Mouse (Mus musculus): ENCODE results near the gene Tmem91. TPM values are rescaled to one million over a fixed set of nuclear protein-coding genes. Genes with fewer than 3 reads are reported as not detected.

Tmem91 gene
- polyA plus RNA-seq, 1 experiment, result not detected

DNA sequence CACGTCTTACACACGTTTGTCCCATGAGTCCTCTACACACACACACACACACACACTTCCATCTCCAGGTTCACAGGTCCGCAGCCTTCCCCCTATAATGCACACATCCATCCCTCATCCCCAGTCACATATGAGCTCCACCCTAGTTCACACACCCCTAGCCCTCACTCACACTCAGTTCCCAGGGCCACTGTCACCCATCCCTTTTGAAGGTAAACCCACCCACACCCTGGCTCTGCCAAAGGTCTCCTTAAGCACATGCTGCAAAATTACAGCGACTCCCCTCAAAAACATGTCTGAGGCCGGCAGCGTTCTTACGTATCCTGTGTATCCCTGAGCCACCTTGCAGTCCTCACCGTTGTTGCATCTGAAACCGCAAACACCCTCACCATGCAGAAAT, 669 bp downstream of the Tmem91 start:
- no peak overlapping the region for H3K4me3 ChIP-seq (ENCODE audit: insufficient read depth, low read length)
- H3K27ac ChIP-seq (ENCODE audit: insufficient read depth, low read length), result no peak overlapping the region
- no peaks in the 10 kb centered on the region for H3K4me1 ChIP-seq (ENCODE audit: control insufficient read depth, insufficient read depth, low read length)
- TF ChIP-seq POLR2A (IDR thresholded peaks at IDR 0.05; ENCODE audit: low read depth, low read length) (no peak), CTCF (IDR thresholded peaks at IDR 0.05; ENCODE audit: borderline replicate concordance, insufficient read depth, low read length) (no peak)

DNA sequence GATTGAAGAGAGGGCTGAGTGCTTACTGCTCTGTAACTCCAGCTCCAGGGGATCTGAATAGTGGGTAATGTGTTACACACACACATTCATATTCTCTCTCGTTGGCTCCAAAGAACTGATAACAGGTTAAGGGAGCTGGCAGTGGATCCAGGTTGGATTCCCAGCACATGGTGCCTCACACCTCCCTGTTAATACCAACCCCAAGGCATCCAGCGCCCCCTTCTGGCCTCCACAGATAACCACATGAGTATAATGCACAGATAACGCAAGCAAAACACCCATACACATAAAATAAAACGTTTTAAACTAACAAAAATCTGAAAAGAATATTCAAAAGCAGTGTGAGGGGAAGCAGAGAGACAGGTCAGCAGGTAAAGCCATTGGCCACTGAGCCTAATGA, 2.5 kb downstream of the Tmem91 start:
- Histone ChIP-seq H3K4me3 (ENCODE audit: insufficient read depth, low read length) (no peak overlapping the region), H3K27ac (ENCODE audit: insufficient read depth, low read length) (no peak overlapping the region), H3K4me1 (ENCODE audit: control insufficient read depth, insufficient read depth, low read length) (no peaks in the 10 kb centered on the region)
- TF ChIP-seq CTCF (IDR thresholded peaks at IDR 0.05; ENCODE audit: borderline replicate concordance, insufficient read depth, low read length) (no peak), POLR2A (IDR thresholded peaks at IDR 0.05; ENCODE audit: low read depth, low read length) (no peak)

DNA sequence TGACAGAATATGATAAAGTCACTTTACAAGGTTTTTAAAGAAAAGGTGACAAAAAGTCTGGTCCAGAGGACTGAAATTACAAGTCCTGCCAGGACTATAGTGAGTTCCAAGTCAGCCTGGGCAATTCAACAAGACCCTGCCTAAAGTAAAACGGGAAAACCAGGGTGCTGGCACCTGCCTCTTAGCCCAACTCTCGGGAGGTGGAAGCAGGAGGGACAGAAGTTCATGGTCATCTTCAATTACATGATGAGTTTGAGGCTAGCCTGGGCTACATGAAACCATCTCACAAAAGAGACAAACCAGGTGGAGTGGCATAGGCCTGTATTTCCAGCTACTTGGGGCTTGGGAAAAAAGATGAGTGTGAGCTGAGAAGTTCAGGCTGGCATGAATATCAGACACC, 3.3 kb downstream of the Tmem91 start:
- H3K4me1 ChIP-seq (ENCODE audit: control insufficient read depth, insufficient read depth, low read length), result no peaks in the 10 kb centered on the region
- no peak overlapping the region for H3K4me3 ChIP-seq (ENCODE audit: insufficient read depth, low read length)
- no peak overlapping the region for H3K27ac ChIP-seq (ENCODE audit: insufficient read depth, low read length)
- no peak for TF ChIP-seq POLR2A (IDR thresholded peaks at IDR 0.05; ENCODE audit: low read depth, low read length)
- no peak for TF ChIP-seq CTCF (IDR thresholded peaks at IDR 0.05; ENCODE audit: borderline replicate concordance, insufficient read depth, low read length)

DNA sequence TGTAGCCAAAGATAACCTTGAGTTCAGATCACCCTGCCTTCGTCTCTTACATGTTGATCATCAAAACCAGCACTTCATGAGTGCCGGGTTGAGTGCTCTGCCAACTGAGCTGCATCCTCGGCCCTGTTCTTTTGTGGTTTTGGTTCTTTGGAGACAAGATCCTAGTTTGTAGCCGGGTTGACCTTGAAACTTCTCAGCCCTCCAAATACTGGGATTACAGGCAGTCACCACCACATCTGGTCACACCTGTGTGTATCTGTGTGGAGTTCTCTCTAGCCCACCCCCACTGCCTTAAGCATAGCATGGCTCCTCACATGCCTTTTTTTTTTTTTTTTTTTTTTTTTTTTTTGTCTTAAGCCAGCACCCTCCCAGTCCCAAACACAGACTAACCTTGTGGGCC, 4.9 kb downstream of the Tmem91 start:
- no peaks in the 10 kb centered on the region for H3K4me1 ChIP-seq (ENCODE audit: control insufficient read depth, insufficient read depth, low read length)

DNA sequence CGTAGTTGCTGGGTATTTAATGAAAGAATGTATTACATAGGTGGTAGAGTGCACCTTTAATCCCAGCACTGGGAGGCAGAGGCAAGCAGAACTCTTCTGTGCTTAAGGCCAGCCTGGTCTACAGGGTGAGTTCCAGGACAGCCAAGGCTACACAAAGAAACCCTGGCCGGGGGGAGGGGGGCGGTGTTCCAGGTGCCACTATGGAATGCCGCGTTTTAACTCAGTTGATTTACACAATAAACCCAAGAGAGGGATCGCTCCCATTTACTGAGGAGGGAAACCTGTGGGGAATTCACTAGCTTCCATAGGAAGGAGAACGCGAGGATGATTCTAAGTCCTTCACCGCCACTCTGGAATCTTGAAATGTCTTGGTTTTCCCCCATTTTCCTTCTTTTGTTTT, 5.3 kb downstream of the Tmem91 start:
- no peak overlapping the region for H3K27ac ChIP-seq (ENCODE audit: insufficient read depth, low read length)
- no peaks in the 10 kb centered on the region for H3K4me1 ChIP-seq (ENCODE audit: control insufficient read depth, insufficient read depth, low read length)
- no peak overlapping the region for H3K4me3 ChIP-seq (ENCODE audit: insufficient read depth, low read length)
- TF ChIP-seq CTCF (IDR thresholded peaks at IDR 0.05; ENCODE audit: borderline replicate concordance, insufficient read depth, low read length), result no peak
- TF ChIP-seq POLR2A (IDR thresholded peaks at IDR 0.05; ENCODE audit: low read depth, low read length), result no peak

More for the DNA sequence above, 4.9 kb downstream of the Tmem91 start:
- H3K4me3 ChIP-seq (ENCODE audit: insufficient read depth, low read length), result no peak overlapping the region
- H3K27ac ChIP-seq (ENCODE audit: insufficient read depth, low read length), result no peak overlapping the region
- no peak for TF ChIP-seq POLR2A (IDR thresholded peaks at IDR 0.05; ENCODE audit: low read depth, low read length)
- no peak for TF ChIP-seq CTCF (IDR thresholded peaks at IDR 0.05; ENCODE audit: borderline replicate concordance, insufficient read depth, low read length)

DNA sequence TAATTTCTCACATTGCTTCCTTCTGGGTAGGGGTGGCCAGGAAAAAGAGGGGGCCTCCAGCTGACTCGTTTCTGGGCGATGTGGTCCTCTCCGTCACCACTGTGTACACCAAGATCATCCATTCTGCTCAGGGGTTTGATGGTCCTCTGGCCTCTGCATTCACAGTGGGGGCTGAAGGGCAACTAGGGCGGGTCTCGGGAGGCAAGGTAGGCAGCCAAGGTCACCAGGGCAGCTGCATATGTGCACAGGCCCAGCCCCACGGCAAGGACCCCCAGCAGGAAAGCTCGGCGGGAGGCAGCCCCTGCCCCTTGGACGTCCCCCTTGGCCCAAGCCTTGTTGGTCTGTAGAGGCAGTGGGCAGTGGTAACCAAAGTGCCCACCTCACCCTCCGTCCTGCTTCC, 5.8 kb downstream of the Tmem91 start:
- TF ChIP-seq CTCF (IDR thresholded peaks at IDR 0.05; ENCODE audit: borderline replicate concordance, insufficient read depth, low read length) (no peak), POLR2A (IDR thresholded peaks at IDR 0.05; ENCODE audit: low read depth, low read length) (no peak)
- Histone ChIP-seq H3K4me3 (ENCODE audit: insufficient read depth, low read length) (no peak overlapping the region), H3K27ac (ENCODE audit: insufficient read depth, low read length) (no peak overlapping the region), H3K4me1 (ENCODE audit: control insufficient read depth, insufficient read depth, low read length) (no peaks in the 10 kb centered on the region)

DNA sequence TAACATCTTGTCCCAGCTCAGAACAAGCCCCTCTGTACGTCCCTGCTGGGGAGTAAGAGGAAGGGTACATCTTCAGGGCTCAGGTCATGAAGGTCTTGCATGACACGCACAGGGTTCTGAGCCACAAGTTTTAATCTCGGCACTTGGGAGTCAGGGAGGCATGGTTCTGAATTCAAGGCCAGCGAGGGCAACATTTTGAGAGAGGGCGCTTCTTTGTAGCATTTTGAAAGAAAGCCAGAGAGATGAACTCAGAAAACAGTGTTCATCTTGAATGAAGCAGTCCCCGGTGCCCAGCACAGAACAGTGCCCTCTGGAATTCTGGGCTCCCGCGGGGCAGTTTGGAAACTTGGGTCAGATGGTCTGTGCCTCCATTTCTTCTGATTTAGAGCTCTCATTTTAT, 8.6 kb downstream of the Tmem91 start:
- Histone ChIP-seq H3K4me3 (ENCODE audit: insufficient read depth, low read length) (no peak overlapping the region), H3K27ac (ENCODE audit: insufficient read depth, low read length) (no peak overlapping the region), H3K4me1 (ENCODE audit: control insufficient read depth, insufficient read depth, low read length) (no peaks in the 10 kb centered on the region)
- TF ChIP-seq CTCF (IDR thresholded peaks at IDR 0.05; ENCODE audit: borderline replicate concordance, insufficient read depth, low read length), result no peak
- TF ChIP-seq POLR2A (IDR thresholded peaks at IDR 0.05; ENCODE audit: low read depth, low read length), result no peak

DNA sequence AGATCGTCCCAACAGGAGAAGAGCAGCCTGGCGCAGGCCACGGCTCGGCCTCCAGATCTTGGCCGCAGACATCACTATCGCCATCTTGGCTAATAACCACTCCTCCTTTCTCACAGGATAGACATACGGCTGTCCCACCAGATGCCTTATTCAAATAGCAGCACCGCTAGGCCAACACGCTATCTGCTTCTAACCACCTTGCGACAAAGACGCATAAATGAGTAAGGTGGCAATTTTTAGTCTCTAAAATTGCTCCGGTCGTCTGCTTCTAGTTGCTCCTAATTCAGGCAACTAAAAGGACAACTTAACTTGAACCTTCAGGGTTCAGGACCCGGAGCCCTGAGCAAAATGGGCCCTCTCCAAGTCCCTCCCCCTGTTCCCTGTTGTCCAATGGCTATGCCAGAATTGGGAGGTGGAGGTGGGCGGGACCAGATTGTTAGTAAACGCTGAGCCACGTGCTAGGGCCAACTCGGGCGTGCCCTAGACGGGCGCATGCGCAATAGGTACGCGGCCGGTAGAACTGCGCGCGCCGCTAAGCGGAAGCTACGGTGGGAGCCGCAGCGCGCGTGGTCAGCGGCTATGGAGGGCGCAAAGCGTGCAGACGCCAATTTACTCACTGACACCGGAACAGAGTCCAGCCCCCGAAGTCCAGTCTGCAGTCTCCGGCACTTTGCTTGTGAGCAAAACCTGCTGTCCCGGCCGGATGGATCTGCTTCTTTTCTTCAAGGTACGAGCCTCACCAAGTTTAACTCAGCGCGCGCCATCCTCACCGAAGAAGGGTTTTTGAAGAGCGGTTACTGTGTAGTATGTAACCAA, 16.1 kb downstream of the Tmem91 start, which contains the start of the genes Bckdha and Exosc5:
TSS of gene Bckdha (minus strand) at position 325 of the 816 bp plus-strand sequence.
TSS of gene Exosc5 (plus strand) at position 508 of the 816 bp plus-strand sequence.
- peak within 1 kb of the TSS; percentile 59 for H3K27ac ChIP-seq (ENCODE audit: insufficient read depth, low read length)
- H3K4me3 ChIP-seq (ENCODE audit: insufficient read depth, low read length), result peak within 1 kb of the TSS; percentile 66
- TF ChIP-seq CTCF (IDR thresholded peaks at IDR 0.05; ENCODE audit: borderline replicate concordance, insufficient read depth, low read length) (no peak), POLR2A (IDR thresholded peaks at IDR 0.05; ENCODE audit: low read depth, low read length) (peak; percentile 84)
- H3K4me1 ChIP-seq (ENCODE audit: control insufficient read depth, insufficient read depth, low read length), result no peaks in the 10 kb centered on the region

DNA sequence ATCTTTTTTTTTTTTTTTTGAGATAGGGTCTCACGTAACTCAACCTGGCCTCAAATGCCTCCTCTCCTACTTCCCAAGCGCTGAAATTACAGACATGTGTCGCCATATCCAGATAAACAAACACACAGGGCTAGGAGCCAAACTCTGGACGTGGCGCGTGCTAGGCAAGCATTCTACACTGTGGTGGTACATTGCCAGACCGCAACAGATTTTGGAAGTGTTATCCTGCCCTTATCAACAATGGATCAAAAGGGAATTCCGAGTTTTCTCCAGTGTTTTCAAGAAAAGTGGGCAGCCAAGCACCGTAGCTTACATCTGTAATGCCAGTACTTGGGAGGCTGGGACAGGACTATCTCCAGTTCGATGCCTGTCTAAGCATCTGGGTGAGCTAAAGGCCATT, 17.2 kb downstream of the Tmem91 start:
- Histone ChIP-seq H3K4me3 (ENCODE audit: insufficient read depth, low read length) (peak overlapping the region; percentile 63), H3K4me1 (ENCODE audit: control insufficient read depth, insufficient read depth, low read length) (no peaks in the 10 kb centered on the region), H3K27ac (ENCODE audit: insufficient read depth, low read length) (no peak overlapping the region)
- TF ChIP-seq CTCF (IDR thresholded peaks at IDR 0.05; ENCODE audit: borderline replicate concordance, insufficient read depth, low read length) (no peak), POLR2A (IDR thresholded peaks at IDR 0.05; ENCODE audit: low read depth, low read length) (no peak)

Data from embryonic fibroblast, embryonic 13.5 days (primary cell).